Mouse (Mus musculus) kidney, embryonic 15.5 days (tissue): ENCODE data around the gene Btbd7. TPM values are rescaled to one million over a fixed set of nuclear protein-coding genes. Genes with fewer than 3 reads are reported as not detected.

Experiments
- ATAC-seq: fragments of 200-750 bp; cut with Nextera tagmentation; replicated peaks from 2 replicates; pipeline ENCODE4 v1.8.0; 2017; ENCODE audit warnings: moderate TSS enrichment; ENCODE audit not compliant: low FRiP score
- H3K27ac ChIP-seq: fragments of 300-500 bp; sonication (generic); 2 replicates; pipeline ENCODE4 v1.5.1; 2015; ENCODE audit warnings: mild to moderate bottlenecking, inconsistent platforms
- H3K27me3 ChIP-seq: fragments of 300-500 bp; sonication (generic); 2 replicates; pipeline ENCODE4 v1.6.1; 2015; ENCODE audit warnings: inconsistent platforms
- H3K36me3 ChIP-seq: fragments of 300-500 bp; sonication (generic); 2 replicates; pipeline ENCODE4 v1.6.1; 2015; ENCODE audit warnings: inconsistent platforms
- H3K4me1 ChIP-seq: fragments of 300-500 bp; sonication (generic); 2 replicates; pipeline ENCODE4 v1.6.1; 2015; ENCODE audit warnings: inconsistent platforms
- H3K4me2 ChIP-seq: fragments of 300-500 bp; sonication (generic); 2 replicates; pipeline ENCODE4 v1.6.1; 2015; ENCODE audit warnings: moderate library complexity, mild to moderate bottlenecking, inconsistent platforms
- H3K4me3 ChIP-seq: fragments of 300-500 bp; sonication (generic); replicated peaks from 2 replicates; pipeline ENCODE4 v1.5.1; 2015; ENCODE audit warnings: mild to moderate bottlenecking, inconsistent platforms
- H3K9ac ChIP-seq: fragments of 300-500 bp; sonication (generic); 2 replicates; pipeline ENCODE4 v1.6.1; 2015; ENCODE audit warnings: mild to moderate bottlenecking, inconsistent platforms
- H3K9me3 ChIP-seq: fragments of 300-500 bp; sonication (generic); replicated peaks from 2 replicates; pipeline ENCODE4 v1.6.1; 2016; ENCODE audit warnings: inconsistent platforms
- WGBS: fragments of 180-500 bp; shearing (Covaris S2); methylation state at CpG from one replicate; pipeline ENCODE4 v1.1.7; 2015; ENCODE audit warnings: mixed read lengths; 5-methylcytosine and 5-hydroxymethylcytosine counted together
- polyA plus RNA-seq: library from polyadenylated mRNA; unstranded; fragments of >200 nt; fragmentation: Nextera tagmentation; extraction: Ambion mirVana; gene quantifications from 2 replicates; pipeline ENCODE4 v1.2.1, GENCODE M21; 2015

Gene Btbd7
- polyA plus RNA-seq, 1 experiment from 2014 or later: 18.5 TPM

DNA sequence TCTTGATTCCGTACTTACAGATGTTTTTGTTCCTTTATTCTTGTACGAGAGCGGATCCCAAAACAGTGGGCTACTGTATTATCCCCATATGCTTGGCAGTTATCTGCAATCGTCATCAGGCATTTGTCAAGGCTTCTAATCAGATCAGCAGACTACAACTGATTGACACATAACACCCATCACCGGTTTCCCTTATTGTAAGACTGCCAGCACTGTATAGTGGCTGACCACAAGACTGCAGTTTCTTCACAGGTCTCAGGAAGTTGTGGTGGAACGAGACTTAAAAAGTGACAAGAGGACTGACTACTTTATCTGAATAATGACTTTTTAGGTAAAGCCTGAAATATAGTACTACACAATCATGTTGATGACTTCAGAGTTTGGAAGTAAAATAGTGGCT lies 133.4 kb downstream of the Btbd7 start:
- Histone ChIP-seq H3K4me3 (peak overlapping the region; percentile 83; the same call in 1 of the 2 replicates), H3K9ac (no peak overlapping the region), H3K36me3 (peaks cover 33% of the 10 kb centered on the region), H3K27me3 (no peaks in the 10 kb centered on the region), H3K27ac (no peak overlapping the region), H3K9me3 (no peaks in the 10 kb centered on the region), H3K4me2 (peak overlapping the region; percentile 78), H3K4me1 (peaks cover 25% of the 10 kb centered on the region)
- ATAC-seq: no peak
- WGBS: 59% methylated on average over 6 of the region's 6 CpGs

- peaks cover 25% of the 10 kb centered on the region for H3K4me1 ChIP-seq
- ATAC-seq: peak; percentile 98
- H3K9me3 ChIP-seq: no peaks in the 10 kb centered on the region
- H3K9ac ChIP-seq: peak within 1 kb of the TSS; percentile 83
- H3K4me3 ChIP-seq: peak within 1 kb of the TSS; percentile 83
- H3K36me3 ChIP-seq: peaks cover 29% of the 10 kb centered on the region
- H3K27ac ChIP-seq: peak within 1 kb of the TSS; percentile 95
- no peaks in the 10 kb centered on the region for H3K27me3 ChIP-seq
- H3K4me2 ChIP-seq: peak within 1 kb of the TSS; percentile 78
- under 1% methylated on average over 63 of the region's 63 CpGs for WGBS
Measured at GRCm38 (mm10) chr12:102743589-102744574, 134.4 kb downstream of the Btbd7 start, which contains the start of the genes Moap1 and Tmem251. TSS of gene Moap1 (minus strand) at chr12:102743661. TSS of gene Tmem251 (plus strand) at chr12:102743762.

- ATAC-seq: peak; percentile 19
- no peaks in the 10 kb centered on the region for H3K27me3 ChIP-seq
- H3K4me3 ChIP-seq: peak overlapping the region; percentile 83
- no peaks in the 10 kb centered on the region for H3K9me3 ChIP-seq
- H3K27ac ChIP-seq: peak overlapping the region; percentile 95
- WGBS: under 1% methylated on average over 33 of the region's 33 CpGs
- H3K36me3 ChIP-seq: peaks cover 22% of the 10 kb centered on the region
- H3K9ac ChIP-seq: peak overlapping the region; percentile 83
- H3K4me2 ChIP-seq: peak overlapping the region; percentile 78
- peaks cover 25% of the 10 kb centered on the region for H3K4me1 ChIP-seq
Measured at GRCm38 (mm10) chr12:102743036-102743588, 135.2 kb downstream of the Btbd7 start.

DNA sequence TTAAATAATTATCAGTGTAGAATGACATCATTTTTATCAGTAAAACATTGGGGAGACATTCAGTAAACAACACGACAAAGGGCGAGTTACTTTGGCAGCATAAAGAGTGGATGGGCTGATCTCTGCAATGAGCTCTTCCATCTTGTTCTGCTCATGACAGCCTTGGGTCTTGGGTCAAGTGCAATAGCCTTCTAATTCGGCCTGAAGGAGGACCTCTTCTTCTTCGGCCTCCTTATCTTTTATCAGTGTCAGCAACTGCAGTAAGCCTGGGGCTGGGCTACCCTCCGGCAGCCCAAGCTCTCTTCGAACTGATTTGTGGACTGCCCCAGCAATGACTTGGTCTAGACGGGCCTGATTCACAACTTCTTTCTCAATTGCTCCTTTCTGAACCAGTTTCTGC lies 136.2 kb downstream of the Btbd7 start:
- WGBS: 82% methylated on average over 7 of the region's 7 CpGs
- Histone ChIP-seq H3K9ac (no peak overlapping the region), H3K36me3 (peaks cover 13% of the 10 kb centered on the region), H3K4me1 (peaks cover 25% of the 10 kb centered on the region), H3K27ac (no peak overlapping the region), H3K27me3 (no peaks in the 10 kb centered on the region), H3K4me2 (no peak overlapping the region), H3K9me3 (no peaks in the 10 kb centered on the region), H3K4me3 (no peak overlapping the region)
- no peak for ATAC-seq

- peaks cover 7% of the 10 kb centered on the region for H3K36me3 ChIP-seq
- peaks cover 22% of the 10 kb centered on the region for H3K4me1 ChIP-seq
- ATAC-seq: no peak
- H3K9ac ChIP-seq: no peak overlapping the region
- WGBS: 70% methylated on average over 3 of the region's 3 CpGs
- no peaks in the 10 kb centered on the region for H3K9me3 ChIP-seq
- H3K27ac ChIP-seq: no peak overlapping the region
- no peaks in the 10 kb centered on the region for H3K27me3 ChIP-seq
- no peak overlapping the region for H3K4me3 ChIP-seq
- no peak overlapping the region for H3K4me2 ChIP-seq
Measured at GRCm38 (mm10) chr12:102740285-102740684, 138.0 kb downstream of the Btbd7 start.

DNA sequence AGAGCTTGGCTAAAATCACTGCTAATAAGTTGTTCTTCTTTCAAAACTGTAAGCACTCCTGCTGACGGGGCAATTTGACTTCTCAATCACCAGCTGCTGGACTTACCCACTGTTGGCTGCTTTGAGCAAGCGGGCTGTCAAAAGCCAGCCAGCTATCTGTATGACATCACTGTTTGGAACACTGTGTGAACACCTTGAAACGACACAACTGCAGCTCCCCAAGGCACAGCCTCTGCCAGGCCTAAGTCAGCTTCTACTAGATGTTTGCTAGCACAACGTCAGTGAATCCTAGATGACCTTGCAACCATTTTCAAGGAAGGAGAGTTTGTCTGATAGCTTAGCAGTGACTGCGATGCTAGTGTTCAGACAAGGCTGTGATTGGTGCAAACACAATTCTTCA lies 139.2 kb downstream of the Btbd7 start:
- no peaks in the 10 kb centered on the region for H3K27me3 ChIP-seq
- H3K9ac ChIP-seq: no peak overlapping the region
- no peak for ATAC-seq
- no peak overlapping the region for H3K4me3 ChIP-seq
- 74% methylated on average over 5 of the region's 5 CpGs for WGBS
- H3K4me2 ChIP-seq: no peak overlapping the region
- H3K9me3 ChIP-seq: no peaks in the 10 kb centered on the region
- peaks cover 13% of the 10 kb centered on the region for H3K4me1 ChIP-seq
- H3K36me3 ChIP-seq: peaks cover 7% of the 10 kb centered on the region
- H3K27ac ChIP-seq: no peak overlapping the region

- ATAC-seq: no peak
- H3K4me3 ChIP-seq: no peak overlapping the region
- H3K9me3 ChIP-seq: no peaks in the 10 kb centered on the region
- peaks cover 24% of the 10 kb centered on the region for H3K4me1 ChIP-seq
- H3K27me3 ChIP-seq: no peaks in the 10 kb centered on the region
- no peak overlapping the region for H3K9ac ChIP-seq
- H3K4me2 ChIP-seq: no peak overlapping the region
- 8% methylated on average over 5 of the region's 5 CpGs for WGBS
- H3K27ac ChIP-seq: no peak overlapping the region
- no peaks in the 10 kb centered on the region for H3K36me3 ChIP-seq
Measured at GRCm38 (mm10) chr12:102733381-102733780, 144.9 kb downstream of the Btbd7 start.

DNA sequence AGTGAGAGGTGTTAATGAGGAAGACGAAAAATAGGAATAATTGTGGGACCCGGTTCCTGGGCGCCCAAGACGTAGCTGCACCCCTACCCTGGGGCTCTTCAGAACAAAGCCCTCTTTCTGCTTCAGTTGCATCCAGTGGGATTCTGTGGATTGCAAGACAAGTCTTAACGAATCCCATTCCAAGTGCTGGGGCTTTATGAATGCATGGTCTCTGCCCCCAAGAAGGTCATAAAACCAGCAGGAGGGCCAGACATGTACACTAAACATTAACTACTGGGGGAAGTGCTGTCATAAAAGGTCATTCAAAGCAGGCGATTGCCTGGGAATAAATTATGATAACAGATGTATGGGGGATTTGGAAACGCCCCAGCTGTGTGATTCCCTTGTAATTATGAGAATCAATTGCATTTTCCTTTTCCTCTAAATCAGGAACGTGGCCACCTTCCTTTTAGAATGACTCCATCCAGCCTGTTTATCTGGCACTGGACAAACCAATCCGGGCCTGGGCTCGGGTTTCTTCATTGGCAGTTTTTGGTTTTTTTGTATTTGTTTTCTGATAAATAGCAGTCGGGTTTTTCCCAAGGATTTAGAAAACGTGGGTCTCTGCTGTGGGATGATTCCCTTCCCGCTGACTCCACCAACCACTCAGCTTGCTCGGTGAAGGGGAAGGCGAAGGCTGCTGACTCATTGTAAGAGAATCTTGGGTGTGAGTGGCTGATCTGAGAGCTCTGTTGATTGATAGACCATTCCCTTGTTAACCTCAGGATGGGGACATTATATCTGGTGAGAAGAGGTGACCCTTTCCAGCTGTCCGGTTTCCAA lies 147.3 kb downstream of the Btbd7 start:
- peak overlapping the region; percentile 57 for H3K4me2 ChIP-seq
- no peaks in the 10 kb centered on the region for H3K36me3 ChIP-seq
- peak overlapping the region; percentile 92 for H3K27ac ChIP-seq
- peak; percentile 59 for ATAC-seq
- peaks cover 24% of the 10 kb centered on the region for H3K4me1 ChIP-seq
- H3K4me3 ChIP-seq: peak overlapping the region; percentile 23
- no peaks in the 10 kb centered on the region for H3K9me3 ChIP-seq
- no peak overlapping the region for H3K9ac ChIP-seq
- 14% methylated on average over 16 of the region's 16 CpGs for WGBS
- no peaks in the 10 kb centered on the region for H3K27me3 ChIP-seq

Other genes with a start within 250 kb of the Btbd7 start
- 18.9 and 20.8 TPM in 2 replicates for gene Itpk1, start 173.5 kb downstream of the Btbd7 start, polyA plus RNA-seq
- gene Moap1, start 134.8 kb downstream of the Btbd7 start, polyA plus RNA-seq: 24.5 and 25.4 TPM in 2 replicates
- gene Tmem251, start 134.7 kb downstream of the Btbd7 start, polyA plus RNA-seq: 10.0 and 10.8 TPM in 2 replicates
- gene Gm28051, start 120.7 kb downstream of the Btbd7 start, polyA plus RNA-seq: not detected in 2 replicates
- gene Gon7, start 120.7 kb downstream of the Btbd7 start, polyA plus RNA-seq: 33.7 and 38.7 TPM in 2 replicates
- gene Ubr7, start 120.5 kb downstream of the Btbd7 start, polyA plus RNA-seq: 42.4 and 44.5 TPM in 2 replicates
- 24.7 and 26.0 TPM in 2 replicates for gene Gm20604, start 119.8 kb downstream of the Btbd7 start, polyA plus RNA-seq
- gene Cox8c, start 20.8 kb upstream of the Btbd7 start, polyA plus RNA-seq: not detected in 2 replicates
- 0.19 and 0.25 TPM in 2 replicates for gene Unc79, start 70.4 kb upstream of the Btbd7 start, polyA plus RNA-seq